Mouse (Mus musculus) G1E (cell line): ENCODE measurements at regions not wholly inside any gene's neighbourhood (a gene's known extent, or its start where the extent isn't known, plus 50 kb on each side); places are given as distances from the start of the nearest gene placed in this dataset.

Experiments
- CTCF ChIP-seq: IDR thresholded peaks from 2 replicates; pipeline ENCODE4 v1.5.1; 2012; ENCODE audit warnings: low read depth, low read length, inconsistent platforms, mixed read lengths
- GATA1 ChIP-seq: IDR thresholded peaks from 2 replicates; pipeline ENCODE4 v1.6.1; 2012; ENCODE audit warnings: borderline replicate concordance, low read length, inconsistent platforms, mixed read lengths

DNA sequence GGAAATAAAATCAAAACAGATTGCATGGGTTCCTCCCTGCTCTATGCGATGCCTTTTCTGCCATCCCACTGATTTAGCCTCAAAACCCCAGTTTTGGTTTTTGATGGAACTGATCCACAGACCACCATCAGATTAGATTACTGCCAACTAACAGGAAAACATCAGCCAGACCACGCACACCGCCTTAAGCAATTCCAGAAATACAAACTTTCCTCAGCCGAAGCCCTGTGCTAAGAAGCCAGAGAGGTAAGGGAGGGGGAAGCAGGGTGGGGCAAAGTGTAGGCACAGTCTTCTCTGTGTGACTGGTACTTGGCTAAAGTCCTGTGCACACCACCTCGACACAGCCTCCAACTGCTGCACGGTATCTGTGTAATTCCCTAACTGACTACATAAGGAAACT, 153.3 kb downstream of the Lpin1 start:
- no peak for TF ChIP-seq CTCF
- no peak for TF ChIP-seq GATA1
